Mouse (Mus musculus) CD8-positive naive resting alpha-beta T cell, adult 2 months (primary cell): ENCODE results near the gene Lgr6.

Experiments used
- DNase-seq, 2 experiments: peaks; one replicate each; pipeline ENCODE4 v3.0.0; 2022; ENCODE audit warnings: low read depth in 2 of 2, low spot score in 2 of 2

The Lgr6 gene

GRCm38 (mm10) chr1:135083465-135083864 is 21.6 kb downstream of the Lgr6 start:
- DNase-seq, result no peak

GRCm38 (mm10) chr1:135082267-135082666 is 22.8 kb downstream of the Lgr6 start:
- no peak for DNase-seq

GRCm38 (mm10) chr1:135079021-135079420 is 26.1 kb downstream of the Lgr6 start:
- DNase-seq, result no peak

GRCm38 (mm10) chr1:135076470-135076869 is 28.6 kb downstream of the Lgr6 start:
- no peak for DNase-seq

GRCm38 (mm10) chr1:135075270-135075669 is 29.8 kb downstream of the Lgr6 start:
- DNase-seq, result no peak

- no peak for DNase-seq
These were observed 32.4 kb downstream of the Lgr6 start for GRCm38 (mm10) chr1:135072643-135073042.

- no peak for DNase-seq
These were observed 35.2 kb downstream of the Lgr6 start for GRCm38 (mm10) chr1:135069841-135070240.

GRCm38 (mm10) chr1:135064525-135064924 is 40.6 kb downstream of the Lgr6 start:
- DNase-seq, result no peak

- DNase-seq, result no peak
These were observed 42.1 kb downstream of the Lgr6 start for GRCm38 (mm10) chr1:135062936-135063335.

- no peak for DNase-seq
These were observed 43.8 kb downstream of the Lgr6 start for GRCm38 (mm10) chr1:135061300-135061699.

GRCm38 (mm10) chr1:135060174-135060573 is 44.9 kb downstream of the Lgr6 start:
- no peak for DNase-seq

- DNase-seq, result no peak
These were observed 48.2 kb downstream of the Lgr6 start for GRCm38 (mm10) chr1:135056901-135057300.

- DNase-seq, result no peak
These were observed 51.0 kb downstream of the Lgr6 start for GRCm38 (mm10) chr1:135054121-135054520.

- DNase-seq, result no peak
These were observed 60.6 kb downstream of the Lgr6 start for GRCm38 (mm10) chr1:135044439-135044838.

- DNase-seq, result no peak
These were observed 68.8 kb downstream of the Lgr6 start for GRCm38 (mm10) chr1:135036297-135036696.

GRCm38 (mm10) chr1:135032658-135033057 is 72.4 kb downstream of the Lgr6 start:
- no peak for DNase-seq

- DNase-seq, result no peak
These were observed 75.0 kb downstream of the Lgr6 start for GRCm38 (mm10) chr1:135030121-135030520.

- DNase-seq, result no peak
These were observed 78.8 kb downstream of the Lgr6 start for GRCm38 (mm10) chr1:135026275-135026674.

- DNase-seq, result no peak
These were observed 81.5 kb downstream of the Lgr6 start for GRCm38 (mm10) chr1:135023583-135023982.

GRCm38 (mm10) chr1:135021936-135022335 is 83.1 kb downstream of the Lgr6 start:
- no peak for DNase-seq

GRCm38 (mm10) chr1:135020970-135021369 is 84.1 kb downstream of the Lgr6 start:
- no peak for DNase-seq

GRCm38 (mm10) chr1:135020281-135020940 is 84.7 kb downstream of the Lgr6 start:
- DNase-seq, result no peak

- no peak for DNase-seq
These were observed 85.3 kb downstream of the Lgr6 start for GRCm38 (mm10) chr1:135019775-135020167.
